Mouse (Mus musculus): ENCODE data around the gene Exoc2. TPM values are rescaled to one million over a fixed set of nuclear protein-coding genes. Genes with fewer than 3 reads are reported as not detected.

Exoc2 gene
- polyA plus RNA-seq, 1 experiment, result 10.2 TPM

DNA sequence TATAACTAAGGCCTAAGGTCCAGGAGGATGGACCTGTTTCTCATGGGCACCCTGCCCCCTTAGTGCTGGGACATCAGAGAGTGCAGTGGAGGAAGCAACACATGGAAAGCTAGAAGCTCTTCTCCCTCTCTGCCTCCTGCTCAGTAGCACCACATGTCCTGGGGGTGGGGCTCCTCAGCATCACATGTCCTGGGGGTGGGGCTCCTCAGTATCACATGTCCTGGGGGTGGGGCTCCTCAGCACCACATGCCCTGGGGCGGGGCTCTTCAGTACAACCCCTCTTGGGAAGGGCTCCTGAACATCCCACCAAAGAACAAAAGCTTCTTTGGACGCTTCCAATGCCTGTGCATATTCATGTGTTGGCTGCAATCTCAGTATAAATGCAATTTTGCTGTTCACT is 186.3 kb downstream of the Exoc2 start:
- H3K27ac ChIP-seq (ENCODE audit: insufficient read depth, low read depth, low read length), result no peak overlapping the region
- H3K27me3 ChIP-seq (replicated peaks; ENCODE audit: control insufficient read depth, insufficient read depth, low read length), result no peaks in the 10 kb centered on the region
- 96% methylated on average over 2 of the region's 2 CpGs for WGBS
- H3K4me1 ChIP-seq (ENCODE audit: control insufficient read depth, insufficient read depth, low read length), result no peaks in the 10 kb centered on the region
- TF ChIP-seq CTCF (conservative IDR thresholded peaks at IDR 0.05; ENCODE audit: insufficient read depth, insufficient read length, low read depth, low read length), result no peak
- TF ChIP-seq POLR2A (IDR thresholded peaks at IDR 0.05; ENCODE audit: low read depth, low read length), result no peak
- DNase-seq, result no peak
- H3K4me3 ChIP-seq (ENCODE audit: insufficient read depth, low read depth, low read length), result no peak overlapping the region
- no peaks in the 10 kb centered on the region for H3K36me3 ChIP-seq (ENCODE audit: control insufficient read depth, insufficient read depth, low read length)

DNA sequence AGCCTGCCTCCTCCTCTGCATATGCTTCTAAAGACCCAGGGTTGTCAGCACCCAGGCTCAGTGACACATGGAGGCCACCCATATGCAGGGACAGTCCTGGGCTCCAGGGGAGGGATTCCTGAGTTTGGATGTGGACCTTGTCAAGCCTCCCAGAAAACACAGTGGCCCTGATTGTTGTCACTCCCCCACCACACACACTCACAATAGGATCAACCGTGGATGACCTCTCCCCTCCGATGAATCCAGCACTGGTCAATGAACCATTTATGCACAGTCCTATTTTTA is 186.9 kb downstream of the Exoc2 start:
- Histone ChIP-seq H3K4me1 (ENCODE audit: control insufficient read depth, insufficient read depth, low read length) (no peaks in the 10 kb centered on the region), H3K27me3 (replicated peaks; ENCODE audit: control insufficient read depth, insufficient read depth, low read length) (no peaks in the 10 kb centered on the region), H3K36me3 (ENCODE audit: control insufficient read depth, insufficient read depth, low read length) (no peaks in the 10 kb centered on the region), H3K4me3 (ENCODE audit: insufficient read depth, low read depth, low read length) (no peak overlapping the region), H3K27ac (ENCODE audit: insufficient read depth, low read depth, low read length) (no peak overlapping the region)
- TF ChIP-seq CTCF (conservative IDR thresholded peaks at IDR 0.05; ENCODE audit: insufficient read depth, insufficient read length, low read depth, low read length) (no peak), POLR2A (IDR thresholded peaks at IDR 0.05; ENCODE audit: low read depth, low read length) (no peak)
- no peak for DNase-seq
- 40% methylated on average over 2 of the region's 2 CpGs for WGBS

DNA sequence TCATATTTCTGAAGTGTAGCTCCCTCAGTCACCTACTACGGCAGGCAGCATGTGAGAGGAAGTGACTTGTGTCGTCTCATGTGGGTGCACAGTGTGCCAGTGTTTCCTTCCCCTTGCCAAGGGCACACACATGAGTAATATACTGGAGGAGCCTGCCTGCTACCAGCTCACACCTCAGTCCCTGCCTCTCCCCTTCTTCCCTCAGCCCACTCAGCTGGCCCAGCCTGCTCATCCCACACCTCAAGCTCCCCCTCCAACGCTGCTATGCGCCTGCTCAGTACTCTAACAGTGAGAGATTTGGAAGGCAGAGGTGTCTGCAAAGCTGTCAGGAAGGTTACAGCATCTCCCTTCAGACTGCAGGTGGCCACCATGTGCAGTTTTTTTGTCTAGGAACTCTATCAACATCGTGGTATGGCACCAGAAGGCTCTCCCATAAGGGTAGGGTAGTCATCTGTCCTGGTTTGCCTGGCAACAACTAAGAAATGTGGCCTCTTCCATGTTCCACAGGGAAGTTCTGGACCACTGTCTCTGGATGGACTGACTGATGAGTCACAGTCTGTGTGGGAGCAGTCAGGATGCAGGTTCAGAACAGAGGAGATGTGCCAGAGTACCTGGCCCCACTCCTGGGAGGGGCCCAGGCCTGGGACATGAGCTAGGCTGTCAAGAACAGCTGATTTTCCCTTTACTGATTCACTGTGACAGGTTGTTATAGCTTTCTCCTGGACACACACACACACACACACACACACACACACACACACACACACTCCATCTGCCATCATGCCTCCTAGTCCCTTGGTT is 187.5 kb downstream of the Exoc2 start:
- Histone ChIP-seq H3K4me1 (ENCODE audit: control insufficient read depth, insufficient read depth, low read length) (no peaks in the 10 kb centered on the region), H3K27ac (ENCODE audit: insufficient read depth, low read depth, low read length) (no peak overlapping the region), H3K36me3 (ENCODE audit: control insufficient read depth, insufficient read depth, low read length) (no peaks in the 10 kb centered on the region), H3K4me3 (ENCODE audit: insufficient read depth, low read depth, low read length) (no peak overlapping the region), H3K27me3 (replicated peaks; ENCODE audit: control insufficient read depth, insufficient read depth, low read length) (no peaks in the 10 kb centered on the region)
- no peak for TF ChIP-seq CTCF (conservative IDR thresholded peaks at IDR 0.05; ENCODE audit: insufficient read depth, insufficient read length, low read depth, low read length)
- TF ChIP-seq POLR2A (IDR thresholded peaks at IDR 0.05; ENCODE audit: low read depth, low read length), result no peak
- WGBS, result 68% methylated on average over 5 of the region's 5 CpGs
- no peak for DNase-seq

DNA sequence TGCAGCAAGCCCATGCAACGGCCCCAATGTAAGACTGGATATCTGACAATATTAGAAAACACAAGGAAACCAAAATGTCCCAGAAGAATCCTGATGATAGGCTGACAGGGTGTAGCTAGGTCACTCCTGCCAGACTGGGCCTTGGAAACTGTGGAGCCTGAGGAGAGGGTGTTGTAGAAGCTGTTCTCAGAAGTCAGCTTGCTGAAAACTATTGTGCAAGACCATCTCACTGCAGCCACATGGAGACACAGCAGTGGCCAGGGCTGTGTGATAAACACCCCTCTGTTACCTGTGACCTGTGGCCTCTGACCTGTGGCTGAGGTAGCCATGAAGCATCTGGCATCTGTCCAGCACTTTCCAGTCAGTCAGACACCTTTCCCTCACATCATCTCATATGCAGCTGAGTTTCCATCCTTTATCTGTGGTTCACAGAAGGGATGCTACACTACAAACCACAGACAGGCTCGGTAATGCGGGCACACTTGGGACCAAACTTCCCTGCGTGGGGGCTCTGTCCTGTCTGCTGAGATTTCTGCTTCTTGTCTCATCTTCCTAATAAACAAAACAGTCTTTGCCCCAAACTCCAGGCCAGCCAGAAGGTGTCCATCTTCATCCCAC is 188.4 kb downstream of the Exoc2 start:
- Histone ChIP-seq H3K36me3 (ENCODE audit: control insufficient read depth, insufficient read depth, low read length) (no peaks in the 10 kb centered on the region), H3K4me3 (ENCODE audit: insufficient read depth, low read depth, low read length) (no peak overlapping the region), H3K4me1 (ENCODE audit: control insufficient read depth, insufficient read depth, low read length) (no peaks in the 10 kb centered on the region), H3K27me3 (replicated peaks; ENCODE audit: control insufficient read depth, insufficient read depth, low read length) (no peaks in the 10 kb centered on the region), H3K27ac (ENCODE audit: insufficient read depth, low read depth, low read length) (no peak overlapping the region)
- no peak for TF ChIP-seq POLR2A (IDR thresholded peaks at IDR 0.05; ENCODE audit: low read depth, low read length)
- TF ChIP-seq CTCF (conservative IDR thresholded peaks at IDR 0.05; ENCODE audit: insufficient read depth, insufficient read length, low read depth, low read length), result no peak
- DNase-seq, result no peak
- WGBS, result 85% methylated on average over 4 of the region's 4 CpGs

DNA sequence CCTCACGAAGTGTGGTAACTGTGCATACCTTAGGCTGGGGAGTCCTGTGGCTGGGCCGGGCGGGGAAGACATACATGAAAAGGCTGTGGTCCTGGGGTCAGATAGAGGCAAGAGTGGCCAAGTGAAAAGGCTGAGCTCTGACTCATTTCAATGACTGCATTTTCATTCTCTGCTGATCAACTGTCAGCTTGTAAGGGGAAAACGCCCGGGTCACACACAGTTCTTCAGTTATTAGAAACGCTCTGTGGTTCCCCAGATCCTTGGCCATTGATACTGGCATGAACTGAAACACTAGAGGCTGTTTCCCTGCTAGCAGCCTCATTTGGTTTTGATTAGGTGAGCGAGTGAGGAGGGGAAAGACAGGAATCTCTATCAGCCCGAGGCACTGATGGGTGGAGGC is 191.5 kb downstream of the Exoc2 start:
- H3K4me1 ChIP-seq (ENCODE audit: control insufficient read depth, insufficient read depth, low read length), result no peaks in the 10 kb centered on the region
- no peak for DNase-seq
- no peak overlapping the region for H3K4me3 ChIP-seq (ENCODE audit: insufficient read depth, low read depth, low read length)
- no peaks in the 10 kb centered on the region for H3K36me3 ChIP-seq (ENCODE audit: control insufficient read depth, insufficient read depth, low read length)
- TF ChIP-seq CTCF (conservative IDR thresholded peaks at IDR 0.05; ENCODE audit: insufficient read depth, insufficient read length, low read depth, low read length) (no peak), POLR2A (IDR thresholded peaks at IDR 0.05; ENCODE audit: low read depth, low read length) (no peak)
- H3K27ac ChIP-seq (ENCODE audit: insufficient read depth, low read depth, low read length), result no peak overlapping the region
- WGBS, result 48% methylated on average over 8 of the region's 8 CpGs
- H3K27me3 ChIP-seq (replicated peaks; ENCODE audit: control insufficient read depth, insufficient read depth, low read length), result no peaks in the 10 kb centered on the region

DNA sequence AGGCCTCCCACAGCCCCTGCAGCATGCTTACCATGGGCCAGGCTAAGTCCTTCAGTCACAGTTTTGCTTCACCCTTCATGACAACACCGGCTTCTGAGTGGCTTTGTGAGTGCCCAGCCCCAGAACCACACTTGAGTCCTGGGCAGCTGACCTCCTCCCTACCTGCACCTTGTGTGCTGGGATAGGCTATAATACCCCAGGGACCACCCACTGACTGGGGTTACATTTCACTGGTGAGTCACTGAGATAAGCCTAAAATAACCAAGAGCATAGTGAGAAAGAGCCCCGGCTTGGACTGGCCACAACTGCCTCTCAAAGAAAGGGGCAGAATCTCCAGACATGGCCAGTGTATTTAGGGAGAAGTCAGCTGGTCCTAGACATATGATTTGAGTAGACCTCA is 192.0 kb downstream of the Exoc2 start:
- DNase-seq, result no peak
- WGBS, result 46% methylated on average over 2 of the region's 2 CpGs
- no peaks in the 10 kb centered on the region for H3K36me3 ChIP-seq (ENCODE audit: control insufficient read depth, insufficient read depth, low read length)
- H3K4me1 ChIP-seq (ENCODE audit: control insufficient read depth, insufficient read depth, low read length), result no peaks in the 10 kb centered on the region
- no peak overlapping the region for H3K27ac ChIP-seq (ENCODE audit: insufficient read depth, low read depth, low read length)
- TF ChIP-seq POLR2A (IDR thresholded peaks at IDR 0.05; ENCODE audit: low read depth, low read length), result no peak
- TF ChIP-seq CTCF (conservative IDR thresholded peaks at IDR 0.05; ENCODE audit: insufficient read depth, insufficient read length, low read depth, low read length), result no peak
- H3K27me3 ChIP-seq (replicated peaks; ENCODE audit: control insufficient read depth, insufficient read depth, low read length), result no peaks in the 10 kb centered on the region
- no peak overlapping the region for H3K4me3 ChIP-seq (ENCODE audit: insufficient read depth, low read depth, low read length)

DNA sequence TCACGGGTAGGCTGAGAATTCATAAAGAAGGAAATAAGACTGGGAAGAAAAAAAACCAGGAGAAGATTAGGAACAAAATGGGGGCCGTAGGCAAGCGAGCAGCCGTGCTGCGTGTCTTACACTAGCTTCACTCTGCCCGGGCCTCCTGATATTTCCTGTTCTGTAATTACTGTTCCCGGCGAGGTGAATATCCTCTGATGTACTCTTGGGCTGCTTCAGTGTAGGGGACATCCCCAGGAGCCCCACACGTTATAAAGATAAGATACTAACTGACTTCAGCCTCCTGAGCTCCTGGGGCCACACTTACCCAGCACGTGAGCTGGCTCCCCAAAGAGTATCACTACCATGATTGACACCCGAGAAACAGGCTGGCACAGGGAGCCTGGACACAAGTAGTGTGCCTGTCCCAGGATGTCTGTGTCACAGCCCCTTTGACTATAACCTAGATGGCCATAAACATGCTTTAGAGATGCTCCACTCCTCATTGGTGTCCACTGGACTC is 196.2 kb downstream of the Exoc2 start:
- H3K4me3 ChIP-seq (ENCODE audit: insufficient read depth, low read depth, low read length), result no peak overlapping the region

More for the DNA sequence above, 196.2 kb downstream of the Exoc2 start:
- Histone ChIP-seq H3K27me3 (replicated peaks; ENCODE audit: control insufficient read depth, insufficient read depth, low read length) (no peaks in the 10 kb centered on the region), H3K36me3 (ENCODE audit: control insufficient read depth, insufficient read depth, low read length) (no peaks in the 10 kb centered on the region), H3K4me1 (ENCODE audit: control insufficient read depth, insufficient read depth, low read length) (no peaks in the 10 kb centered on the region), H3K27ac (ENCODE audit: insufficient read depth, low read depth, low read length) (no peak overlapping the region)
- no peak for TF ChIP-seq CTCF (conservative IDR thresholded peaks at IDR 0.05; ENCODE audit: insufficient read depth, insufficient read length, low read depth, low read length)
- no peak for TF ChIP-seq POLR2A (IDR thresholded peaks at IDR 0.05; ENCODE audit: low read depth, low read length)
- no peak for DNase-seq
- WGBS, result 69% methylated on average over 11 of the region's 11 CpGs

Data from kidney, adult 2 months (tissue).